Mouse (Mus musculus) C2C12 (cell line): ENCODE data around the gene Plcg2.

Experiments
- CEBPB ChIP-seq: IDR thresholded peaks from one replicate; pipeline ENCODE4 v1.6.1; 2011; ENCODE audit warnings: low read depth, mild to moderate bottlenecking, control low read depth, moderate library complexity
- CTCF ChIP-seq: IDR thresholded peaks from one replicate; pipeline ENCODE4 v1.5.1; 2011; ENCODE audit not compliant: control insufficient read depth, insufficient read depth, insufficient read length
- FOSL1 ChIP-seq: IDR thresholded peaks from one replicate; pipeline ENCODE4 v1.8.0; 2011; ENCODE audit warnings: mild to moderate bottlenecking, low read length; ENCODE audit not compliant: poor library complexity, insufficient read depth, severe bottlenecking
- USF1 ChIP-seq: IDR thresholded peaks from one replicate; pipeline ENCODE4 v1.6.1; 2011; ENCODE audit warnings: low read depth, mild to moderate bottlenecking, control low read depth, moderate library complexity

GRCm38 (mm10) chr8:117660358-117661031, 162.4 kb downstream of the Plcg2 start:
- no peak for TF ChIP-seq FOSL1
- TF ChIP-seq USF1 = no peak
- TF ChIP-seq CTCF = no peak
- TF ChIP-seq CEBPB = no peak
